Mouse (Mus musculus) right cerebral cortex, postnatal 10 days (tissue): ENCODE data around the gene Psg29.

Source experiments
- DNase-seq, 2 experiments: peaks; one replicate each; pipeline ENCODE4 v3.0.0; 2021; ENCODE audit warnings: low spot score in 2 of 2

Psg29 gene

GRCm38 (mm10) chr7:17203177-17203576 lies at the start of gene Psg29:
Psg29 (plus strand) TSS chr7:17203477.
- DNase-seq = no peak

- DNase-seq = no peak
These were observed 47.6 kb upstream of the Psg29 start for GRCm38 (mm10) chr7:17155634-17156033.

GRCm38 (mm10) chr7:17156885-17157677 lies 46.2 kb upstream of the Psg29 start:
- DNase-seq = no peak

DNA sequence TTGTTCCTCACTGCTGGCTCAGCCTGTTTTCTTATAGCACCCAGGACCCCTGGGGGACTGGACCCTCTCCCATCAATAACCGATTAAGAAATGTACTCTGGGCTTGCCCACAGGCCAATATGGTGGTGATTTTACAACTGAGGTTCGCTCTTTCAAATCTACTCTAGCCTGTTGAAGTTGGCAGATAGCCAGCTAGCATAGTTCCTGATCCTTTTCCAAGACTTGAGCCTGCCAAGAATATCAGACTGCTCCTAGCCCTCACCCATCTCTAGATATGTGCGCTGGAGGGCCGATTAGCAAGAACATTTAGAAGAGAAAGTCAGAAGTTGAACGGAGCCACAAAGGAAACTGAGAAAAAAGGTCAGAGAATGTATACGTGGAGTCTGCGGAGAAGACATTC lies 44.3 kb upstream of the Psg29 start:
- no peak for DNase-seq

DNA sequence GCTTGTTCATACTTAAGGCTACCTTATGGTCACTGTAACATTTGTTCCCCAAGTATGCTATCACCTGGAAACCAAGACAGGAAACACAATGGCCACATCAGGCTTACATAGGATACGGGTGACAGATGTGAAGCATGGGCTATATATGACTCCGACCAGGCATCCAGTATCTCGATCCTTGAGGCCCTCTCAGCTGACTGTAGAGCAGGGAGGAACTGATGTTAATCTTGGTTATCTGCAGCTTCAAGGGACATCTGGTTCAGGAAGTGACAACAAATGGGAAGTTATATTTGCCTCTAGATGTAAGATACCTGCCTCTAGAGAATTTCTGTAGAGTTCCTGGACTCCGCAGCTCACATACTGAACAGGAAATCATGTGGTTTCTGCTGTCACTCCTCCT lies 31.4 kb upstream of the Psg29 start:
- DNase-seq = no peak

DNA sequence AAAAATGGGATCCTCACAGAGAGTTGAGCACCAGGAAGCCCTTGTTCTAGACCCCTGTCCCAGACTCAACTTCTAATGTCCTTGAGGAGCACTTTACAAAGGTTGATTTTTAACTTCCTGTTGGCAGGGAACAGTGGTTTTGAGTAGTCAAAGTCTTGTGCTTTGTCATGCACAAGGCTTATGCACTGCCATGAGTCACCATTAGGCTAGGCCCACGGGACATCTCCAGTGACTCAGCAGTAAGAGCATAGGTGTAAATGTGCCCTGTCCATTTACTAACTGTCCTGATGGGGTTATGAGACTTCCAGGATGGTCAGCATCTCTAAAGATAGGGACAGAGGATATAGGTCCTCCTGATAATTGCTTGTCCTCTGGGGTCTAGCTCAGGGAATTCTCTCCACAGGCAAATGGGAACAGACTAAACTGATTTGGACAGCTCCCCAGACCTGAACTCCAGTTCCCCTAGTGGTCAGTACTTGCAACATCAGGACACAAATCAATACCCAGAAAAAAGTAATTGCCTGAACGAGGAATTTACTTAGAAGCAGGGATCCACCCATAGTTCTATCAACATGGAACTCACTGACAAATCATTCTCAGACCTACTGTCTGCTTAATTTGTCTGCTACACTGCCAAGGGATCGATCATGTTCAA lies 2.4 kb downstream of the Psg29 start:
- no peak for DNase-seq
